Mouse (Mus musculus): ENCODE measurements at regions not wholly inside any gene's neighbourhood (a gene's known extent, or its start where the extent isn't known, plus 50 kb on each side); places are given as distances from the start of the nearest gene placed in this dataset.
A peak's percentile ranks its signal among the peaks of the same experiment; 100 is the strongest.

DNA sequence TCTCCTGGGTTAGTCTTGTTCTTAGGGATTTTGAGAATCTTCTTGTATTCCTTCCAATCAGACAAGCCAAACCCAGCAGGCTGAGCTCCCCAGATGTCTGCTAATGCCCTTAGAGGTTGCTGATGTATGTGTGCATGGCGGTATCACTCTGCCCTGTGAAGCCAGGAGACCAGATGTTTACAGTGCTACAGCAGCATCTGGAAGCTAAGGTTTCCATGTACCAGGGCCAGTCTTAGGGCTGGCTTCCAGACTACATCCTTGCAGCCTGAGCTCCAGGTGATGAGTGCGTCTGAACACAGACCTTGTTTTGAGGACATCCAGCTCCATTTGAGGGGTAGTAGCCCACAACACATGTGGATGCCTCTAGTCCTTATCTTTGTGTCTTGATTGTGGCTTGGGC is 241.7 kb downstream of the Ttc32 start:
- 55% methylated on average over 2 of the region's 2 CpGs for WGBS
- H3K36me3 ChIP-seq = no peaks in the 10 kb centered on the region
- no peak overlapping the region for H3K9ac ChIP-seq
- ATAC-seq (ENCODE audit: insufficient number of reproducible peaks, insufficient read depth, low FRiP score, low TSS enrichment, low read depth) = no peak
- no peak overlapping the region for H3K4me2 ChIP-seq
- peaks cover 15% of the 10 kb centered on the region; the same call in 1 of the 2 replicates for H3K4me1 ChIP-seq
- H3K9me3 ChIP-seq = no peaks in the 10 kb centered on the region
- no peak overlapping the region for H3K27ac ChIP-seq
- H3K27me3 ChIP-seq = no peaks in the 10 kb centered on the region
- H3K4me3 ChIP-seq = no peak overlapping the region

- Histone ChIP-seq H3K36me3 (no peaks in the 10 kb centered on the region), H3K27ac (no peak overlapping the region), H3K27me3 (no peaks in the 10 kb centered on the region), H3K4me2 (no peak overlapping the region), H3K9me3 (no peaks in the 10 kb centered on the region), H3K9ac (no peak overlapping the region), H3K4me1 (peaks cover 13% of the 10 kb centered on the region; the same call in 1 of the 2 replicates), H3K4me3 (no peak overlapping the region)
- no peak for ATAC-seq (ENCODE audit: insufficient number of reproducible peaks, insufficient read depth, low FRiP score, low TSS enrichment, low read depth)
- 46% methylated on average over 1 of the region's 1 CpGs for WGBS
Observed at GRCm38 (mm10) chr12:9274181-9274580, 244.4 kb downstream of the Ttc32 start.

GRCm38 (mm10) chr12:9275697-9276096 is 245.9 kb downstream of the Ttc32 start:
- no peak overlapping the region for H3K4me3 ChIP-seq
- peaks cover 17% of the 10 kb centered on the region for H3K4me1 ChIP-seq
- H3K36me3 ChIP-seq = no peaks in the 10 kb centered on the region
- H3K4me2 ChIP-seq = no peak overlapping the region
- ATAC-seq (ENCODE audit: insufficient number of reproducible peaks, insufficient read depth, low FRiP score, low TSS enrichment, low read depth) = no peak
- H3K9me3 ChIP-seq = no peaks in the 10 kb centered on the region
- no peak overlapping the region for H3K27ac ChIP-seq
- WGBS = 90% methylated on average over 7 of the region's 7 CpGs
- no peak overlapping the region for H3K9ac ChIP-seq
- no peaks in the 10 kb centered on the region for H3K27me3 ChIP-seq

DNA sequence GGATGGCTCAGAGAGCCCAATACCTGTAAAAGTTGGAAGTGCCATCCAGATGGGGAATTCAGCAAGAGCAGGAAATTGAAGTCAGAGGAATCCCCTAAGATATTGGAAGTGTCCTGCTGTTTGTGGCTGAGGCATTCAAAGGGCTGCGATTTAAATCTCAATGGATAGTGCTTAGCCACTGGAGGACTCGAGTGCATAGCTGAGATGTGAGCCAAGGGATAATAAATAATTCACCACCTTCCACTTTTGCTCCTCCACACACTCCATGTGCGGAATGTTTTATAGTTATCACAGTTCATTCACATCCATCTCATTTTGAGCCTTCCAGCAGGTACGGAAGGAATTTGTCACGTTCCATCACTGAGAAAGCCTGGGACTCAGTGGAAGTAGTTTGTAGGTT is 248.9 kb downstream of the Ttc32 start:
- H3K9me3 ChIP-seq = no peaks in the 10 kb centered on the region
- no peak for ATAC-seq (ENCODE audit: insufficient number of reproducible peaks, insufficient read depth, low FRiP score, low TSS enrichment, low read depth)
- H3K27me3 ChIP-seq = no peaks in the 10 kb centered on the region
- H3K9ac ChIP-seq = no peak overlapping the region
- H3K36me3 ChIP-seq = no peaks in the 10 kb centered on the region
- H3K4me3 ChIP-seq = no peak overlapping the region
- 49% methylated on average over 5 of the region's 5 CpGs for WGBS
- H3K27ac ChIP-seq = no peak overlapping the region
- H3K4me1 ChIP-seq = peaks cover 25% of the 10 kb centered on the region
- H3K4me2 ChIP-seq = no peak overlapping the region

DNA sequence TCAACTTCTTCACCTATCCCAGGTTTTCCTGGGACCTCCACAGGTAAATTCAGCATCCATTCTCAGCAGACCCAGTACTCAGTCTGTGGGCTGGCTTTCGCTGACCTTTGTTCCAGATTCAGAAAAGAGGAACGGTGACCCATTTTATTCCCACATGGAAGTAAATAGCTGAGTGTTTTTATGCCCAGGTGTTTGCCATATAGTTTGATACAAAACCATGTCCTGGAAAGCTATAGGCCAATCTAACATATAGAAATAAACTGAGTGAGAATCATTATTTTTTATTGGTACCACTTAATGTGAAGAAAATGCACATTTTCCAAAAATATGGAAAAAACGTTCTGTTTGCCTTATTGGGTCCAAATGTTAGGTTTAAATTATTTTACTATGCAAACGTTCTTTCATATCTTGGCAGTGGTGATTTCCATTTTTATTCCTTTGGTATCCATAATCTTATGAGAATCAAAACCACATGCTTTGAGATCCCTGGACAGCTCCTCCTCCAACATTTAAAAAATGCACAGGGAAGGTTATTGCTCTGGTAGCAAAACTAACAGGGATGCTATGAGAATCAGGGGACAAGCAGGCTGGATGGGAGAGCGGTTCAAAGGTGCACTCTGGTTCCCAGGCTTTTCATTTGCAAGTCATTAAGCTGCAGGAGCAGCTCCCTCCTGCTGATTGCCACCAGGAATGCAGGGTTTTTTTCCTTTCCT is 250.3 kb downstream of the Ttc32 start:
- Histone ChIP-seq H3K9ac (no peak overlapping the region), H3K4me2 (no peak overlapping the region; the same call in 1 of the 2 replicates), H3K27me3 (no peaks in the 10 kb centered on the region), H3K4me1 (peaks cover 25% of the 10 kb centered on the region), H3K27ac (peak overlapping the region; percentile 72), H3K4me3 (no peak overlapping the region), H3K36me3 (no peaks in the 10 kb centered on the region), H3K9me3 (no peaks in the 10 kb centered on the region)
- ATAC-seq (ENCODE audit: insufficient number of reproducible peaks, insufficient read depth, low FRiP score, low TSS enrichment, low read depth) = no peak
- 29% methylated on average over 5 of the region's 5 CpGs for WGBS

GRCm38 (mm10) chr12:9287271-9287670 is 257.5 kb downstream of the Ttc32 start:
- Histone ChIP-seq H3K9me3 (no peaks in the 10 kb centered on the region), H3K27ac (no peak overlapping the region), H3K36me3 (no peaks in the 10 kb centered on the region), H3K4me1 (peaks cover 7% of the 10 kb centered on the region; the same call in 1 of the 2 replicates), H3K9ac (no peak overlapping the region), H3K4me3 (no peak overlapping the region), H3K27me3 (no peaks in the 10 kb centered on the region), H3K4me2 (no peak overlapping the region)
- 85% methylated on average over 2 of the region's 2 CpGs for WGBS
- no peak for ATAC-seq (ENCODE audit: insufficient number of reproducible peaks, insufficient read depth, low FRiP score, low TSS enrichment, low read depth)

- no peak overlapping the region for H3K4me3 ChIP-seq
- H3K9ac ChIP-seq = no peak overlapping the region
- no peak overlapping the region for H3K27ac ChIP-seq
- ATAC-seq (ENCODE audit: insufficient number of reproducible peaks, insufficient read depth, low FRiP score, low TSS enrichment, low read depth) = no peak
- H3K27me3 ChIP-seq = no peaks in the 10 kb centered on the region
- no peaks in the 10 kb centered on the region for H3K4me1 ChIP-seq
- no peaks in the 10 kb centered on the region for H3K36me3 ChIP-seq
- no peaks in the 10 kb centered on the region for H3K9me3 ChIP-seq
- H3K4me2 ChIP-seq = no peak overlapping the region
Observed at GRCm38 (mm10) chr12:9292656-9293055, 262.9 kb downstream of the Ttc32 start.

- H3K4me3 ChIP-seq = no peak overlapping the region
- no peak overlapping the region for H3K9ac ChIP-seq
- no peaks in the 10 kb centered on the region for H3K36me3 ChIP-seq
- H3K27me3 ChIP-seq = no peaks in the 10 kb centered on the region
- no peak overlapping the region for H3K27ac ChIP-seq
- H3K4me1 ChIP-seq = no peaks in the 10 kb centered on the region
- no peaks in the 10 kb centered on the region for H3K9me3 ChIP-seq
- H3K4me2 ChIP-seq = no peak overlapping the region
- 79% methylated on average over 3 of the region's 3 CpGs for WGBS
- ATAC-seq (ENCODE audit: insufficient number of reproducible peaks, insufficient read depth, low FRiP score, low TSS enrichment, low read depth) = no peak
Observed at GRCm38 (mm10) chr12:9295211-9295610, 265.4 kb downstream of the Ttc32 start.

DNA sequence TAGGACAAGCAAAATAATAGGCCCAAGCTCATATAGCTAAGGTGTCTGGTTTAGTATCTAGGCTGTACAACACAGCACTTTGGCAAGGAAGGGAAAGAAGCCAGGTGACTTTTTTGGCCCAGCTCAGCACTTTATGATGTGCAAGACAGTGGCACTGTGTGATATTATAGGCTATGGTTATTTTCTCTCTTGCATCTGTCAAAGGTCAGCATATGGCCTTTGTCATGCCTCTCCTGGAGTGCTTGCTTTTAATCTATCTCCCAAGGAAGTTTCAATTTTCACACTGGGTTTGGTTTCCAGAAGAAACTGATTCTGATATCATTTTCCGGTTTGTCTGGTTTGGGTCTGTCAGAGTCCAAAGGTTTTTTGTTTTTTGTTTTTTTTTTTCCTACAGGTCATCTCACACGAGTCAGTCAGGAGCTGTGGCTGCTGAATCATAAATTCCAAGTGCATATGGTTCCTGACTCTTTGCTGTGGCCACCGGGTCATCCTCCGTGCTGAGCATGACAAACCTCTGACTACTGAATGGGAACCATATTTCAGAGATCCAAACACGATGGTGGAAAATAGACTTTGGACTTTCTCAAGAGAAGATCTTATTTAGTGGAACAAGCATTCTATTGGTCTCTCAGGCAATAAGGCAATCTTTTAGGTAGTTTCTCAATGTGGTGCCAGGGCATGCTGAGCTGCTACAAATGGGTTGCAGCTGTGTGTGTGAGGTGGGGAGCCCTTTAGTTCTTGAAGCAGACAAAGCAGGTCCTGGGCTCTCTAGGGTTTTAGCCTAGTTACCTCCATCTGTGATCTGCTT is 269.3 kb downstream of the Ttc32 start:
- Histone ChIP-seq H3K9me3 (no peaks in the 10 kb centered on the region), H3K27me3 (no peaks in the 10 kb centered on the region), H3K4me3 (no peak overlapping the region), H3K4me2 (no peak overlapping the region), H3K36me3 (no peaks in the 10 kb centered on the region), H3K4me1 (no peaks in the 10 kb centered on the region), H3K27ac (no peak overlapping the region), H3K9ac (no peak overlapping the region)
- 36% methylated on average over 5 of the region's 5 CpGs for WGBS
- ATAC-seq (ENCODE audit: insufficient number of reproducible peaks, insufficient read depth, low FRiP score, low TSS enrichment, low read depth) = no peak

GRCm38 (mm10) chr12:9304146-9304545 is 265.8 kb upstream of the Osr1 start:
- H3K4me2 ChIP-seq = no peak overlapping the region
- H3K36me3 ChIP-seq = no peaks in the 10 kb centered on the region
- no peaks in the 10 kb centered on the region for H3K27me3 ChIP-seq
- ATAC-seq (ENCODE audit: insufficient number of reproducible peaks, insufficient read depth, low FRiP score, low TSS enrichment, low read depth) = no peak
- H3K27ac ChIP-seq = no peak overlapping the region
- H3K9ac ChIP-seq = no peak overlapping the region
- no peaks in the 10 kb centered on the region for H3K9me3 ChIP-seq
- no peaks in the 10 kb centered on the region for H3K4me1 ChIP-seq
- H3K4me3 ChIP-seq = no peak overlapping the region
- WGBS = 70% methylated on average over 2 of the region's 2 CpGs

DNA sequence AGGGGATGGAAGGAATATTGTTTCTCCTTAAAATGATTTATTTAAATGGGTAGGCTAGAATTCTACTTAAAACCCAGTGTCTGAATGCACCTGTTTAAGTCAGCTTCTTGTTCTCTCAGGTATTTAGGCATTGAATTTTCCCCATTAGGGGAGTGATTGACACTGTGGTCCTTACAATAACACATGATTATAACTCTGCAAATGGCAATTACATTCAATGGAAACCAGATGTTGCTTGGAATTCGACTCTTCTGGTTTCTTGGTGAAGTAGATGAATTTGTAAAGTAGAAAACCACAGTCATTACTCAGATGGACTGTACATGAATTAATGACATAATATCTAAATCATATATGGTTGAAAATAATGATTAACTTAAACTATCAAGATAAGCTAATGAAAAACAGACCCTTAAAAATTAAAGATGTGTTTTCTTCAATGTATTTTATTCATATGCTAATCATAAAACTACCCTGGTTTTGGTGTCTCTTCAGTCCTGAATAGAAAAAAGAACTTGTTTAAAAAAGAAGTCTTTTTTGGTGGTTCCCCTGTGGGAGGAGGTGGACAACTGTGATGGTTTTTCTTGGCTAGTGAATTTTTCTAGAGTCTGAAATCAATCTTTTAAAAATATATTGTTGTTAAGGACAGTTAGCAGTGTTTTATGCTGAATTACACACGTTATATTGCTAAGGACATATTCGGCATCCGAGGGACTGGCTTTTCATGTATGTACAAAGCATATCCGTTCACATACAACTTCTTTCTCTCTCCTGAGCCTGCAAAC is 231.8 kb upstream of the Osr1 start:
- peak overlapping the region; percentile 39; the same call in 1 of the 2 replicates for H3K4me2 ChIP-seq
- ATAC-seq (ENCODE audit: insufficient number of reproducible peaks, insufficient read depth, low FRiP score, low TSS enrichment, low read depth) = no peak

More for the DNA sequence above, 231.8 kb upstream of the Osr1 start:
- 37% methylated on average over 5 of the region's 5 CpGs for WGBS
- Histone ChIP-seq H3K27ac (peak overlapping the region; percentile 72; the same call in 1 of the 2 replicates), H3K27me3 (peaks cover 8% of the 10 kb centered on the region), H3K9me3 (no peaks in the 10 kb centered on the region), H3K9ac (no peak overlapping the region), H3K36me3 (no peaks in the 10 kb centered on the region), H3K4me1 (peaks cover 34% of the 10 kb centered on the region), H3K4me3 (no peak overlapping the region)

Data from embryonic facial prominence, embryonic 13.5 days (tissue).